Mouse (Mus musculus) forebrain, embryonic 15.5 days (tissue): ENCODE data around the gene Ly6g6f. TPM values are rescaled to one million over a fixed set of nuclear protein-coding genes. Genes with fewer than 3 reads are reported as not detected.

ENCODE experiments used
- ATAC-seq: fragments of 200-750 bp; cut with Nextera tagmentation; replicated peaks from 2 replicates; pipeline ENCODE4 v1.8.0; 2017; ENCODE audit warnings: mild to moderate bottlenecking, moderate TSS enrichment, moderate library complexity
- H3K27ac ChIP-seq: fragments of 300-500 bp; sonication (generic); replicated peaks from 2 replicates; pipeline ENCODE4 v1.5.1; 2015; ENCODE audit warnings: mild to moderate bottlenecking, inconsistent platforms
- H3K27me3 ChIP-seq: fragments of 300-500 bp; sonication (generic); 2 replicates; pipeline ENCODE4 v1.6.1; 2015; ENCODE audit warnings: inconsistent platforms
- H3K36me3 ChIP-seq: fragments of 300-500 bp; sonication (generic); 2 replicates; pipeline ENCODE4 v1.6.1; 2015; ENCODE audit warnings: mild to moderate bottlenecking, inconsistent platforms
- H3K4me1 ChIP-seq: fragments of 300-500 bp; sonication (generic); 2 replicates; pipeline ENCODE4 v1.6.1; 2015; ENCODE audit warnings: inconsistent platforms
- H3K4me2 ChIP-seq: fragments of 300-500 bp; sonication (generic); replicated peaks from 2 replicates; pipeline ENCODE4 v1.6.1; 2015; ENCODE audit warnings: mild to moderate bottlenecking, inconsistent platforms
- H3K4me3 ChIP-seq: fragments of 300-500 bp; sonication (generic); 2 replicates; pipeline ENCODE4 v1.5.1; 2015; ENCODE audit warnings: mild to moderate bottlenecking, inconsistent platforms
- H3K9ac ChIP-seq: fragments of 300-500 bp; sonication (generic); replicated peaks from 2 replicates; pipeline ENCODE4 v1.6.1; 2015; ENCODE audit warnings: mild to moderate bottlenecking, inconsistent platforms
- H3K9me3 ChIP-seq: fragments of 300-500 bp; sonication (generic); 2 replicates; pipeline ENCODE4 v1.6.1; 2016; ENCODE audit warnings: inconsistent platforms
- WGBS: fragments of 180-500 bp; shearing (Covaris S2); methylation state at CpG from one replicate; pipeline ENCODE4 v1.1.7; 2015; ENCODE audit warnings: mixed read lengths; 5-methylcytosine and 5-hydroxymethylcytosine counted together
- polyA plus RNA-seq: library from polyadenylated mRNA; unstranded; fragments of >200 nt; fragmentation: Nextera tagmentation; extraction: Ambion mirVana; gene quantifications from 2 replicates; pipeline ENCODE4 v1.2.1, GENCODE M21; 2015

The Ly6g6f gene
- polyA plus RNA-seq, 1 experiment from 2014 or later: not detected

DNA sequence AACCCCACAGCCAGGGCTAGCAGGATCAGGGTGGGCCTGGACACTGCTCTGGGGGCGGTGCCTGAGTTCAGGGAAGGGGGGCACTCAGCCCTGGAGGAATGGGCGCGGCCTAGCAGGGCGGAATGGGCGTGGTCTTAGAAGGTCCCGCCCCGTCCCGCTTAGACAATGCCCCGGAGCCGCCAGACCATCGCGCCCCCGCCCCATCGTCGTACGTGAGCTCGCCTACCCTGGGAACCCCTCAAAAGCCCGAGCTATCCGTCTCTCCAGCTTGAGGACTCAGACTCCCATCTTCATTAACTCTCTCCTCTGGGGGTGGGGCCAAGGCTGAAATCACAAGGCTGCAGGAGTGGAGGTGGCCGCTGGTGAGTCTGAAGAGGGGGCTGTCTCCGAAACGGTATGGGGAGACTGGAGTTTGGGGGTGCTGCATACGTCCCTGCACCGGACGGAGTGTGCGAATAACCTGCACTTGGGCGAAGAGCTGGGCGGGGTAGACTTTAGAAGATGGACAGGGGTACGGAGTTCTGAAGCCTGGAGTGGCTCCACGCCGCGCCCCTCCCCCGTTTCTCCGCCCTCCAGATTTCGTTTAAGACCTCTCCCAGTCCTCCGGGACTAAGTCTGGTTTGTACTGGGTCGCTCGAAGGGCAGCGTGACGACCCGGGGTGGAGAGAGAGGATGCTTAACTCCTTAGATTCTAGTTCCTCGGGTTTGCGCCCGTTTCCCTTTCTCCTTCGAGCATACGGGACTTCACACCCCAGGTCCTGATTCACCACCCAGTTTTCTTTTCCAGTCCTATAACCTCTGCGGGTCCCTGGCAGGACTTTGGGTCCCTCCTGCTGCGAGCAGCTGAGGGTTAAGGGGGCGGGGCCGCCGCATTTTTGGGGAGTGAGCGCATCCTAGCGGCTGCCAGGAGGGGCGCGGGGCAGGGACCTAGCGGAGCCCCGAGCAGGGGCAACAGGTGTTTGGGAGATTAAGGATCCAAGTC lies 26.2 kb downstream of the Ly6g6f start, which contains the start of gene Ddah2:
Gene Ddah2, plus strand, starts transcription at position 125 of the 982 bp plus-strand sequence.
- Histone ChIP-seq H3K4me3 (peak within 1 kb of the TSS; percentile 80), H3K9me3 (no peaks in the 10 kb centered on the region), H3K36me3 (peaks cover 33% of the 10 kb centered on the region), H3K27ac (peak within 1 kb of the TSS; percentile 91), H3K27me3 (peaks cover 8% of the 10 kb centered on the region; the same call in 1 of the 2 replicates), H3K9ac (peak within 1 kb of the TSS; percentile 89), H3K4me1 (peaks cover 24% of the 10 kb centered on the region), H3K4me2 (peak within 1 kb of the TSS; percentile 92)
- ATAC-seq: peak; percentile 89
- WGBS: under 1% methylated on average over 57 of the region's 57 CpGs

DNA sequence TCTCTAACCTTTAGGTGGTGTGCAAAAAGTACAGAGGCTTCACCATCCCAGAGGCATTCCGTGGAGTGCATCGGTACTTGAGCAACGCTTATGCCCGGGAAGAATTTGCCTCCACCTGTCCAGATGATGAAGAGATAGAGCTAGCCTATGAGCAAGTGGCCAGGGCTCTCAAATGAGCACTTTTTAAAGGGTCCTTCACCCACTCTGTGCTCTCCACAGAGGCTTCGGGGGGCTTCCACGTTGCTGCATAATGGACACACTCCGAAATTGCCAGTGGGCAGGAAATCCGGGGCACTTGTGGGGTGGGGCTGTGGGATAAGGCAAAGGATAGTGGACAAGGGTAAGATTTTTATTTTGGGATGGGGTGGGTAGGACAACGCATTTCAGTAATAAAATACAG lies 27.1 kb downstream of the Ly6g6f start:
- 66% methylated on average over 9 of the region's 9 CpGs for WGBS
- Histone ChIP-seq H3K4me3 (no peak overlapping the region; the same call in 1 of the 2 replicates), H3K27me3 (no peaks in the 10 kb centered on the region), H3K4me1 (peaks cover 24% of the 10 kb centered on the region), H3K9ac (no peak overlapping the region), H3K36me3 (peaks cover 38% of the 10 kb centered on the region), H3K9me3 (no peaks in the 10 kb centered on the region), H3K4me2 (no peak overlapping the region; the same call in 1 of the 2 replicates), H3K27ac (peak overlapping the region; percentile 91; the same call in 1 of the 2 replicates)
- ATAC-seq: 0 out of 2 replicates have a peak, but pooled peaks have one; percentile 0

DNA sequence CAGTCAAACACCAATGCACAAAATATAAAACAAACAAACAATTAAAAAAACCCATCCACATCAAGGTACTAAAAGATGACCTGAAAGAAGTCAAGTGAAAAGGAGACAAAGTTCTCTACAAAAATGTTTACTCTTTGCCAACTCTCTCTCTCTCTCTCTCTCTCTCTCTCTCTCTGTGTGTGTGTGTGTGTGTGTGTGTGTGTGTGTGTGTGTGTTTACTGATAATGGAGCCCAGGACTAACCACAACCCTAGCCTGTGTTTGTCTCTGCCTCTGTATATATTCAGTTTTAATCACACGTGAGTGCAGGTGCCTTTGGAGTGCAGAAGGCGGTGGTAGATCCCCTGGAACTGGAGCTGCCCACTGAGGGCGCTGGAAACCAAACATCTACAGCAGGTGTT lies 28.3 kb downstream of the Ly6g6f start:
- Histone ChIP-seq H3K4me2 (no peak overlapping the region), H3K4me1 (peaks cover 28% of the 10 kb centered on the region), H3K9me3 (no peaks in the 10 kb centered on the region), H3K27ac (no peak overlapping the region), H3K4me3 (no peak overlapping the region), H3K36me3 (peaks cover 32% of the 10 kb centered on the region), H3K27me3 (no peaks in the 10 kb centered on the region), H3K9ac (no peak overlapping the region)
- no peak for ATAC-seq
- WGBS: 88% methylated on average over 3 of the region's 3 CpGs

DNA sequence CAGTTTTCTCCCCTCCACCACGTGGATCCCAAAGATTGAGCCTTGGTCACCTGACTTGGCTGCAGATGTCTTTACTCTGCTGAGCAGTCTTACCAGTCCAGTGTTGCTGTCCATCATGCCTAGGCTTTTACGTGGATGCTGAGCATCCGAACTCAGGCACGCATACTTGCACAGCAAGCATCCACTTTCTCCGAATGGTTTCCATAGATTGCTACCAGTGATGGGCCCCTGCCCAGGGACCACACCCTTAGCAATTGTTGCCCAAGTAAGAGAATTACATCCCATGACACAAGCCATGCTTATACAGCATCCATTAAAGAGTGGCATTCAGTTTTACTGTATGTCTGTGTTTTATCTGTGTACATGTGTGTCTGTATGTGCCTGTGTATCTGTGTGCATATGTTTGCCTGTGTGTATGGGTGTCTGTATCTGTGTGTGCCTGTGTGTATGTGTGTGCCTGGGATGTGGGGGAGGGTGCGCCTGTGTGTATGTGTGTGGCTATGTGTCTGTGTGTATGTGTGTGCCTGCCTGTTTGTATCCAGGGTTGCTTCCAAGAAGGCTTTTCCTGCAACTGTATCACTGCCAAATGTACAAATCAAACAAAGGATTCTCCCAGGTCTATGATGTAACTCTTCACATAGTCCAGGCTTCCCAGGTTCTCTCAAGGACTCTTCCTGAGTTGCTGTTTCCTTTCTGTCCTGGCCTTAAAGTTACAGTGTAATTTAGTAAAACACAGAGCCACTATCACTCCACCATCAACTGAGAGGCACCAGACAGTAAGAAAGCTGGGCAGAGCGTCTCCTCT lies 29.5 kb downstream of the Ly6g6f start:
- peaks cover 30% of the 10 kb centered on the region for H3K4me1 ChIP-seq
- WGBS: 91% methylated on average over 7 of the region's 7 CpGs
- no peaks in the 10 kb centered on the region for H3K27me3 ChIP-seq
- no peaks in the 10 kb centered on the region for H3K9me3 ChIP-seq
- no peak for ATAC-seq
- H3K4me2 ChIP-seq: no peak overlapping the region
- peaks cover 22% of the 10 kb centered on the region for H3K36me3 ChIP-seq
- H3K27ac ChIP-seq: no peak overlapping the region
- no peak overlapping the region for H3K9ac ChIP-seq
- no peak overlapping the region for H3K4me3 ChIP-seq

DNA sequence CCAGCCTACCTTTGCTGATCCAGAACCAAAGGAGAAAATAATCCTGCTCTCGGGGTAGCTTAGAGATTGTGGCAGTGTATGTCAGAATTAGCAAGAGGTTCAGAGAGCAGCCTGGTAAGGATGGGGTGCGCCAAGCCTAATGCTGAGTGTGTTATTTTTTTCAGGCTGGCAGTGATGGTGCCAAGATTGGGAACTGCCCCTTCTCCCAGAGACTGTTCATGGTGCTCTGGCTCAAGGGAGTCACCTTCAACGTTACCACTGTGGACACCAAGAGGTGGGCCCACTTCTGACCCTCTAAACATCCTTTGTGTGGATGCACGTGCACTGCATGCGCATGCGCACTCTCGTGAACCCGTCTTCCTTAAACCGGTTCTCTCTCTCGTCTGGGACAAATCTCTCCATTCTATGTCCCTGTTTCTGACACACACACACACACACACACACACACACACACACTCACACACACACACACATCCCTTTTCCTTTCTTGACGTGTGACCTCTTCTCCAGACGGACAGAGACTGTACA lies 33.1 kb downstream of the Ly6g6f start:
- H3K36me3 ChIP-seq: peaks cover 19% of the 10 kb centered on the region
- no peaks in the 10 kb centered on the region for H3K27me3 ChIP-seq
- ATAC-seq: no peak
- no peaks in the 10 kb centered on the region for H3K9me3 ChIP-seq
- peak overlapping the region; percentile 49 for H3K4me2 ChIP-seq
- WGBS: 79% methylated on average over 12 of the region's 12 CpGs
- H3K4me1 ChIP-seq: peaks cover 31% of the 10 kb centered on the region
- H3K4me3 ChIP-seq: peak overlapping the region; percentile 43; the same call in 1 of the 2 replicates
- H3K9ac ChIP-seq: peak overlapping the region; percentile 60; the same call in 1 of the 2 replicates
- peak overlapping the region; percentile 92 for H3K27ac ChIP-seq

DNA sequence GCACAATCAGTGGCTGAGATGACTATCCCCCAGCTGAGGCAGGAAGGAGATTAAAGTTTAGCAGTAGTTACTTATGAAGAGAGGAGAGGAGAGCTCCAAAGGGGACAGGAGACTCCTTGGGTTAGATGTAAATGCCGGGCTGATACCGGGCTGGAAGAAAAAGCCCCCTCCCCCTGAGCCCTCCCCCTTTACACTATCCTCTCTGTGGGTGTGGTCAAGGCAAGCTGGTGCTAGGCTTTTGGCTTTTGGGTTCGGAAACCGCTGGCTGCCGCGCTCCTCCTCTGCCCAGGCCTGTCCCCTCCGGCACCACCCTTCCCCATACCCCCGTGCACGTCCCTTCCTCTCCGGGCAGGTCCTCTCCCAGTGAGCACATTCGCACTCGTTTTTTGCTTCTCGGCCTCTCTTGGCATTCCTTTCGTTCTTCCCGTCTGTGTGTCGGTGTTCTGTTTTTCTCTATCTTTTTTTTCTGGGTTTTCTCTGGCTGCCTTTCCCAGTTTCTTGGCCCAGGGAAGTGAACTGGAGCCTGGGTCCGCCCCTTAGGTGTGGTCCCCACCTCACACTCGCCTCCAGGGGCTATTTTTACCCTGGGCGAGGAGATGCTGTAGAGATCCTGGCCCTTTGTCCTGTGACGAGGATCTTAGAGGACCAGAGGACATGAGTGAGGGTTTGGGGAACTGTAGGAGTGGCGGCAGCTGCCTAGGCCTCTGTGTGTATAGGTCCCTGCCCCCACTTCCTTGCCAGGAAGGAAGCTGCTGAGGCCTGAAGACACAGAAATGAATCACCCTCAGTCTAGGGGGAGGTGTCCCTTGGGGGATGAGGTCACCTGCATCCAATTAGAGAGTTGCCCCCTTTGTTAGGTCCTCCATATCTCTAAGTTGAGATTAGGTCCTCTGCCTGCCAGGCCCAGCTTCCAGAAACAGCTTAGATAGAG lies 34.0 kb downstream of the Ly6g6f start:
- peak overlapping the region; percentile 43 for H3K4me3 ChIP-seq
- peak overlapping the region; percentile 49 for H3K4me2 ChIP-seq
- peak overlapping the region; percentile 92 for H3K27ac ChIP-seq
- ATAC-seq: peak; percentile 50
- H3K36me3 ChIP-seq: peaks cover 16% of the 10 kb centered on the region
- H3K9ac ChIP-seq: peak overlapping the region; percentile 60
- WGBS: 2% methylated on average over 21 of the region's 21 CpGs
- no peaks in the 10 kb centered on the region for H3K27me3 ChIP-seq
- peaks cover 36% of the 10 kb centered on the region for H3K4me1 ChIP-seq
- H3K9me3 ChIP-seq: no peaks in the 10 kb centered on the region

DNA sequence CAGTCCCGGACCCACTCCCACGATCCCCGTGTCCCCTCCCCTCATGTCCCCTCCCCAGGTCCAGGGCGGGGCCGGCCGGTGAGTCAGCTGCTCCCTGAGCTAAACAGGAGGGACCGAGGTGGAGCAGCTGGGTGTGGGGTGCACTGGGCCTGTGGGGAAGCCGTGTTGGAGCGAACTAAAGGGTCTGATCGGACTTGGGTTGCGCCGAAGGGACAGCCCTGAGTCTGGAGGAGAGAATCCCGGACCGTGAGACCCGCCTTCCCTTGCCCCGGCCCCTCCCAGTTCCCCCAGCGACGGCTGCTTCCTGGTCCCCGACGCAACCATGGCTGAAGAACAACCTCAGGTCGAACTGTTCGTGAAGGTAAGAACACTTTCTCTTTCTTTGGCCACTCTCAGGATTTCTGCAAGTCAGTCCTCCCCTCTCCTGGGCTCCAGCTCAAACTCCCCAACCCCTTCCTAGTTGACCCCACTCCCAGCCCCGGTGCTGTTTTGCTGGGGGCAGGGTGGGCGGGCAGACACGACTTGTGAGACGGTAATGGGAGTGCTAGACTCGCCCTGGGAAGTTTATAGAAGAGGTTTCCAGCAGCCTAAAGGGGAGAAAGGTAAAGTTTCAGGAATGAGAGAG lies 35.2 kb downstream of the Ly6g6f start:
- WGBS: under 1% methylated on average over 27 of the region's 27 CpGs

DNA sequence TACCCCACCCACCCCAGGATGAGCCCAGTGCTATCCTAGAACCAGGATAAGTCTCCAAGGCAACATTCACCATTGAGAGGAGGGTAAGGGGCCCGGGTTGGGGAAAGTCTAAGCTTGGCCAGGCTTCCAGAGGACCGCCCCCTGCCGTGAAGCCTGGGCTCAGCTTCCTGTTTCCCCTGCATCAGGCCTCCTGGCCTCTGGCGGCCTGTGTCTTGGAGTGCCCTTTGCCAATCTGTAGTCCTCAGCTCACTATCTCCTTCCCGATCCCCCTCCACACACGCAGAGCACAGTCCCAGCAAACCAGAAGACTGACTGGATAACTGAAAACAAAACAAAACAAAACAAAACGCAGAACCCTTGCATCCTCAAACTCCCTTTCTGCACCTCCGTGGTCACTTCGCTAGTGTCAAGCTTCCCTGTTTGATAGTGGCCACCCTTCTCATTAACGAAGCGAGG lies 35.8 kb downstream of the Ly6g6f start, which contains the start of gene Clic1:
Gene Clic1, plus strand, starts transcription at position 406 of the 456 bp plus-strand sequence.
- ATAC-seq: no peak
- peak within 1 kb of the TSS; percentile 43 for H3K4me3 ChIP-seq
- peaks cover 44% of the 10 kb centered on the region for H3K4me1 ChIP-seq
- no peaks in the 10 kb centered on the region for H3K27me3 ChIP-seq
- peak within 1 kb of the TSS; percentile 48 for H3K9ac ChIP-seq
- WGBS: 4% methylated on average over 11 of the region's 11 CpGs
- no peaks in the 10 kb centered on the region for H3K9me3 ChIP-seq
- peak within 1 kb of the TSS; percentile 58 for H3K4me2 ChIP-seq
- peak within 1 kb of the TSS; percentile 81 for H3K27ac ChIP-seq
- H3K36me3 ChIP-seq: peaks cover 12% of the 10 kb centered on the region

More for the DNA sequence above, 35.2 kb downstream of the Ly6g6f start:
- Histone ChIP-seq H3K36me3 (peaks cover 12% of the 10 kb centered on the region), H3K4me2 (peak overlapping the region; percentile 58), H3K9me3 (no peaks in the 10 kb centered on the region), H3K4me3 (peak overlapping the region; percentile 43), H3K4me1 (peaks cover 44% of the 10 kb centered on the region), H3K27ac (peak overlapping the region; percentile 81), H3K9ac (peak overlapping the region; percentile 48), H3K27me3 (no peaks in the 10 kb centered on the region)
- no peak for ATAC-seq

DNA sequence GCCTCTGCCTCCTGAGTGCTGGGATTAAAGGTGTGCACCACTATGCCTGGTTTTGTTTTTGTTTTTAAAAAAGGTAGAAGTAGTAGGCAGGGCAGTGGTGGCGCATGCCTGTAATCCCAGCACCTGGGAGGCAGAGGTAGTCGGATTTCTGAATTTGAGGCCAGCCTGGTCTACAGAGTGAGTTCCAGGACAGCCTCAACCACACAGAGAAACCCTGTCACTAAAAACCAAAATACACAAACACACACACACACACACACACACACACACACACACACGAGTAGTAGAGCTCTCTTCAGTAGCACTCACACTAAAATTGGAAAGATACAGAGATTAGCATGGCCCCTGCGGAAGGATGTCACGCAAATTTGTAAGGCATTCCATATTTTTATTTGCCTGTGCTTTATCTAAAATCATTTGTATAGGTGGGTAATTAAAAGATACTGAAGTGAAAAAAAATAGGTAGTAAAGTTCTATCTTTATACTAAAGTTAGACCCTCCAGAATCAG lies 36.4 kb downstream of the Ly6g6f start:
- ATAC-seq: no peak
- H3K27me3 ChIP-seq: no peaks in the 10 kb centered on the region
- peaks cover 44% of the 10 kb centered on the region for H3K4me1 ChIP-seq
- H3K27ac ChIP-seq: peak overlapping the region; percentile 81; the same call in 1 of the 2 replicates
- H3K4me3 ChIP-seq: no peak overlapping the region
- H3K36me3 ChIP-seq: peaks cover 7% of the 10 kb centered on the region; the same call in 1 of the 2 replicates
- H3K9me3 ChIP-seq: no peaks in the 10 kb centered on the region
- no peak overlapping the region for H3K4me2 ChIP-seq
- 80% methylated on average over 5 of the region's 5 CpGs for WGBS
- no peak overlapping the region for H3K9ac ChIP-seq
